Mouse (Mus musculus) intestine, embryonic 16.5 days (tissue): ENCODE results near the gene Gm11549. TPM values are rescaled to one million over a fixed set of nuclear protein-coding genes. Genes with fewer than 3 reads are reported as not detected.

Source experiments
- ATAC-seq: fragments of 200-750 bp; cut with Nextera tagmentation; 2 replicates; pipeline ENCODE4 v1.8.0; 2017; ENCODE audit warnings: moderate TSS enrichment, moderate library complexity
- H3K27ac ChIP-seq: fragments of 300-500 bp; sonication (generic); 2 replicates; pipeline ENCODE4 v1.5.1; 2014; ENCODE audit warnings: mild to moderate bottlenecking, low read length
- H3K27me3 ChIP-seq: fragments of 300-500 bp; sonication (generic); replicated peaks from 2 replicates; pipeline ENCODE4 v1.6.1; 2014; ENCODE audit warnings: low read length, control low read depth, mixed read lengths; ENCODE audit not compliant: control insufficient read depth, insufficient read depth
- H3K36me3 ChIP-seq: fragments of 300-500 bp; sonication (generic); 2 replicates; pipeline ENCODE4 v1.6.1; 2014; ENCODE audit warnings: low read length, control low read depth; ENCODE audit not compliant: control insufficient read depth, insufficient read depth
- H3K4me1 ChIP-seq: fragments of 300-500 bp; sonication (generic); 2 replicates; pipeline ENCODE4 v1.6.1; 2014; ENCODE audit warnings: low read length, control low read depth, mixed read lengths; ENCODE audit not compliant: control insufficient read depth, insufficient read depth
- H3K4me2 ChIP-seq: fragments of 300-500 bp; sonication (generic); 2 replicates; pipeline ENCODE4 v1.6.1; 2014; ENCODE audit warnings: low read depth, low read length, control low read depth
- H3K4me3 ChIP-seq: fragments of 300-500 bp; sonication (generic); 2 replicates; pipeline ENCODE4 v1.5.1; 2014; ENCODE audit warnings: mild to moderate bottlenecking, low read length
- H3K9ac ChIP-seq: fragments of 300-500 bp; sonication (generic); 2 replicates; pipeline ENCODE4 v1.6.1; 2014; ENCODE audit warnings: low read depth, low read length
- H3K9me3 ChIP-seq: fragments of 300-500 bp; sonication (generic); 2 replicates; pipeline ENCODE4 v1.6.1; 2016; ENCODE audit warnings: low read length, control low read depth; ENCODE audit not compliant: control insufficient read depth
- WGBS: fragments of 180-500 bp; shearing (Covaris S2); extraction: QIAGEN DNeasy Blood & Tissue Kit; methylation state at CpG from one replicate; pipeline ENCODE4 v1.1.7; 2014; 5-methylcytosine and 5-hydroxymethylcytosine counted together
- polyA plus RNA-seq: library from polyadenylated mRNA; unstranded; fragments of >200 nt; fragmentation: Nextera tagmentation; extraction: Ambion mirVana; gene quantifications from 2 replicates; pipeline ENCODE4 v1.2.1, GENCODE M21; 2015

The Gm11549 gene
- polyA plus RNA-seq, 1 experiment from 2014 or later: 0.54 TPM

GRCm38 (mm10) chr3:36530345-36530744 is 8.7 kb upstream of the Gm11549 start:
- H3K9ac ChIP-seq: no peak overlapping the region
- no peak for ATAC-seq
- no peaks in the 10 kb centered on the region for H3K27me3 ChIP-seq
- H3K4me2 ChIP-seq: no peak overlapping the region
- H3K9me3 ChIP-seq: 0 out of 2 replicates have a peak, but pooled peaks cover 9% of the 10 kb centered on the region
- WGBS: 87% methylated on average over 6 of the region's 6 CpGs
- no peak overlapping the region for H3K4me3 ChIP-seq
- no peak overlapping the region for H3K27ac ChIP-seq
- H3K36me3 ChIP-seq: no peaks in the 10 kb centered on the region
- peaks cover 9% of the 10 kb centered on the region for H3K4me1 ChIP-seq

GRCm38 (mm10) chr3:36524466-36524865 is 2.9 kb upstream of the Gm11549 start:
- Histone ChIP-seq H3K9ac (no peak overlapping the region), H3K9me3 (no peaks in the 10 kb centered on the region), H3K4me2 (no peak overlapping the region), H3K27ac (no peak overlapping the region), H3K36me3 (no peaks in the 10 kb centered on the region), H3K4me1 (no peaks in the 10 kb centered on the region), H3K27me3 (peaks cover 12% of the 10 kb centered on the region; the same call in 1 of the 2 replicates), H3K4me3 (no peak overlapping the region)
- no peak for ATAC-seq
- WGBS: 63% methylated on average over 3 of the region's 3 CpGs

- WGBS: 16% methylated on average over 4 of the region's 4 CpGs
- Histone ChIP-seq H3K27ac (no peak overlapping the region), H3K9me3 (no peaks in the 10 kb centered on the region), H3K36me3 (no peaks in the 10 kb centered on the region), H3K9ac (no peak overlapping the region), H3K27me3 (peaks cover 12% of the 10 kb centered on the region; the same call in 1 of the 2 replicates), H3K4me2 (no peak overlapping the region), H3K4me3 (no peak overlapping the region), H3K4me1 (no peaks in the 10 kb centered on the region)
- ATAC-seq: no peak
Measured at GRCm38 (mm10) chr3:36522137-36522536, 524 bp upstream of the Gm11549 start.

- Histone ChIP-seq H3K27ac (no peak overlapping the region), H3K4me1 (no peaks in the 10 kb centered on the region), H3K9me3 (no peaks in the 10 kb centered on the region), H3K36me3 (no peaks in the 10 kb centered on the region), H3K9ac (no peak overlapping the region), H3K4me2 (no peak overlapping the region), H3K27me3 (peaks cover 4% of the 10 kb centered on the region; the same call in 1 of the 2 replicates), H3K4me3 (no peak overlapping the region)
- ATAC-seq: no peak
- 84% methylated on average over 9 of the region's 9 CpGs for WGBS
Measured at GRCm38 (mm10) chr3:36516196-36516595, 5.4 kb downstream of the Gm11549 start.

GRCm38 (mm10) chr3:36511491-36511890 is 10.1 kb downstream of the Gm11549 start:
- Histone ChIP-seq H3K4me3 (no peak overlapping the region), H3K36me3 (no peaks in the 10 kb centered on the region), H3K27me3 (no peaks in the 10 kb centered on the region), H3K4me1 (no peaks in the 10 kb centered on the region), H3K4me2 (no peak overlapping the region), H3K27ac (no peak overlapping the region), H3K9me3 (no peaks in the 10 kb centered on the region), H3K9ac (no peak overlapping the region)
- 76% methylated on average over 6 of the region's 6 CpGs for WGBS
- peak; percentile 92 for ATAC-seq

- Histone ChIP-seq H3K9me3 (no peaks in the 10 kb centered on the region), H3K4me2 (no peak overlapping the region), H3K4me1 (no peaks in the 10 kb centered on the region), H3K36me3 (no peaks in the 10 kb centered on the region), H3K27me3 (no peaks in the 10 kb centered on the region), H3K27ac (no peak overlapping the region), H3K9ac (no peak overlapping the region), H3K4me3 (no peak overlapping the region)
- WGBS: 56% methylated on average over 10 of the region's 10 CpGs
- ATAC-seq: peak; percentile 87
Measured at GRCm38 (mm10) chr3:36505809-36506735, 15.5 kb downstream of the Gm11549 start.

- 82% methylated on average over 8 of the region's 8 CpGs for WGBS
- no peaks in the 10 kb centered on the region for H3K36me3 ChIP-seq
- no peak overlapping the region for H3K4me3 ChIP-seq
- no peaks in the 10 kb centered on the region for H3K9me3 ChIP-seq
- H3K4me2 ChIP-seq: no peak overlapping the region
- ATAC-seq: no peak
- H3K27ac ChIP-seq: no peak overlapping the region
- H3K27me3 ChIP-seq: no peaks in the 10 kb centered on the region
- H3K9ac ChIP-seq: no peak overlapping the region
- no peaks in the 10 kb centered on the region for H3K4me1 ChIP-seq
Measured at GRCm38 (mm10) chr3:36505306-36505705, 16.3 kb downstream of the Gm11549 start.

- H3K4me3 ChIP-seq: no peak overlapping the region
- 0 out of 2 replicates have a peak, but pooled peaks cover 2% of the 10 kb centered on the region for H3K4me1 ChIP-seq
- H3K4me2 ChIP-seq: no peak overlapping the region
- WGBS: 76% methylated on average over 7 of the region's 7 CpGs
- H3K9me3 ChIP-seq: no peaks in the 10 kb centered on the region
- ATAC-seq: no peak
- H3K36me3 ChIP-seq: no peaks in the 10 kb centered on the region
- no peaks in the 10 kb centered on the region for H3K27me3 ChIP-seq
- H3K9ac ChIP-seq: no peak overlapping the region
- H3K27ac ChIP-seq: no peak overlapping the region
Measured at GRCm38 (mm10) chr3:36501546-36501945, 20.1 kb downstream of the Gm11549 start.

- 83% methylated on average over 8 of the region's 8 CpGs for WGBS
- H3K4me3 ChIP-seq: no peak overlapping the region
- H3K4me2 ChIP-seq: no peak overlapping the region
- no peak for ATAC-seq
- no peaks in the 10 kb centered on the region for H3K27me3 ChIP-seq
- H3K36me3 ChIP-seq: no peaks in the 10 kb centered on the region
- H3K4me1 ChIP-seq: 0 out of 2 replicates have a peak, but pooled peaks cover 2% of the 10 kb centered on the region
- H3K9ac ChIP-seq: no peak overlapping the region
- no peak overlapping the region for H3K27ac ChIP-seq
- H3K9me3 ChIP-seq: no peaks in the 10 kb centered on the region
Measured at GRCm38 (mm10) chr3:36500976-36501375, 20.6 kb downstream of the Gm11549 start.
